Mouse (Mus musculus) heart, postnatal 0 days (tissue): ENCODE measurements around the gene Bicral.

Source experiments
- CTCF ChIP-seq: IDR thresholded peaks from 2 replicates; pipeline ENCODE4 v1.5.1; 2016; ENCODE audit warnings: antibody characterized with exemption, control low read depth, low read depth
- EP300 ChIP-seq: IDR thresholded peaks from 2 replicates; pipeline ENCODE4 v1.6.1; 2016; ENCODE audit warnings: antibody characterized with exemption, low read depth

GRCm38 (mm10) chr17:46828935-46829334, 29.3 kb downstream of the Bicral start:
- no peak for TF ChIP-seq CTCF
- TF ChIP-seq EP300: no peak
